Mouse (Mus musculus) heart, postnatal 0 days (tissue): ENCODE results near the gene Olfr554. TPM values are rescaled to one million over a fixed set of nuclear protein-coding genes. Genes with fewer than 3 reads are reported as not detected.
"Not testable (repeated sequence)": the region's sequence is repeated elsewhere in the genome, so short reads cannot be mapped to it uniquely, and the experiment has no call there.

Source experiments
- ATAC-seq: fragments of 200-750 bp; cut with Nextera tagmentation; 2 replicates; pipeline ENCODE4 v1.8.0; 2017; ENCODE audit warnings: low read depth, moderate number of reproducible peaks, moderate library complexity; ENCODE audit not compliant: insufficient read depth
- DNase-seq: peaks from one replicate; pipeline ENCODE4 v3.0.0-alpha.2; 2016; ENCODE audit warnings: low spot score
- H3K27ac ChIP-seq: fragments of 300-500 bp; sonication (generic); 2 replicates; pipeline ENCODE4 v1.5.1; 2014; ENCODE audit warnings: low read depth, mild to moderate bottlenecking
- H3K27me3 ChIP-seq: fragments of 300-500 bp; sonication (generic); 2 replicates; pipeline ENCODE4 v1.6.1; 2014; ENCODE audit warnings: low read length, mixed read lengths; ENCODE audit not compliant: control insufficient read depth, insufficient read depth
- H3K36me3 ChIP-seq: fragments of 300-500 bp; sonication (generic); replicated peaks from 2 replicates; pipeline ENCODE4 v1.6.1; 2014; ENCODE audit warnings: low read length, mixed read lengths; ENCODE audit not compliant: control insufficient read depth, insufficient read depth
- H3K4me1 ChIP-seq: fragments of 300-500 bp; sonication (generic); 2 replicates; pipeline ENCODE4 v1.6.1; 2014; ENCODE audit warnings: antibody characterized with exemption; ENCODE audit not compliant: control insufficient read depth, insufficient read depth
- H3K4me2 ChIP-seq: fragments of 300-500 bp; sonication (generic); 2 replicates; pipeline ENCODE4 v1.6.1; 2014; ENCODE audit warnings: low read depth, mild to moderate bottlenecking, low read length, moderate library complexity
- H3K4me3 ChIP-seq: fragments of 300-500 bp; sonication (generic); 2 replicates; pipeline ENCODE4 v1.5.1; 2014; ENCODE audit warnings: low read depth, low read length
- H3K9ac ChIP-seq: fragments of 300-500 bp; sonication (generic); replicated peaks from 2 replicates; pipeline ENCODE4 v1.6.1; 2014; ENCODE audit warnings: low read depth, low read length, mixed read lengths
- H3K9me3 ChIP-seq: fragments of 300-500 bp; sonication (generic); replicated peaks from 2 replicates; pipeline ENCODE4 v1.6.1; 2016; ENCODE audit warnings: low read length; ENCODE audit not compliant: control insufficient read depth
- CTCF ChIP-seq: IDR thresholded peaks from 2 replicates; pipeline ENCODE4 v1.5.1; 2016; ENCODE audit warnings: antibody characterized with exemption, control low read depth, low read depth
- EP300 ChIP-seq: IDR thresholded peaks from 2 replicates; pipeline ENCODE4 v1.6.1; 2016; ENCODE audit warnings: antibody characterized with exemption, low read depth
- WGBS: fragments of 180-500 bp; shearing (Covaris S2); extraction: QIAGEN DNeasy Blood & Tissue Kit; methylation state at CpG from one replicate; pipeline ENCODE4 v1.1.7; 2014; 5-methylcytosine and 5-hydroxymethylcytosine counted together
- polyA plus RNA-seq: library from polyadenylated mRNA; unstranded; fragments of >200 nt; fragmentation: Nextera tagmentation; extraction: Ambion mirVana; gene quantifications from 2 replicates; pipeline ENCODE4 v1.2.1, GENCODE M21; 2015
- total RNA-seq: library from RNA; depleted of rRNA; stranded (reverse); fragments of >200 nt; gene quantifications from 2 replicates; pipeline ENCODE4 v1.2.3, GENCODE M21; 2014; ENCODE audit warnings: low replicate concordance; rRNA removed

The Olfr554 gene
- not detected in 2 replicates for total RNA-seq
- not detected in 2 replicates for polyA plus RNA-seq

DNA sequence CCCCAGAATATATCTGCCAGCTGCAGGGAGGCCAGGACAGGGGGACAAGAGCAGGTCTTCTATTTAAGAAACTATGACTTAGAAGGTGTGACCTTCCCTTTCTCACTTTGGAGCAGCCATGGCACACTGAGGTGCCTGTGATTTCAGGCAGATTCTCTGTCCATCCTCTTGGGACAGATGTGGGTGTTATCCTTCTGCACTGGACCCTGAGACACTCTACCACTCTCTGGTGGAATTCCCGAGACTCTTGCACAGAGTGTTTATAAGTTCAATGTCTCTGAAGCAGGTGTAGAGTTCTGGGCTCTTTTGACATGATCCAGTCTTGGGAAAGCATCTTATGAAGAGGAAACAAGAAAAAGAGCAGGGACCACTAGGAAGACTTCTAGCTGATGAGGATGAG is at the start of gene Olfr554:
TSS of gene Olfr554 (plus strand) at position 301 of the 400 bp plus-strand sequence.
- no peaks in the 10 kb centered on the region for H3K4me1 ChIP-seq
- TF ChIP-seq CTCF, result no peak
- H3K9me3 ChIP-seq, result no peaks in the 10 kb centered on the region
- H3K27ac ChIP-seq, result no peak within 1 kb of the TSS
- DNase-seq, result no peak
- H3K9ac ChIP-seq, result no peak within 1 kb of the TSS
- no peaks in the 10 kb centered on the region for H3K27me3 ChIP-seq
- no peak for ATAC-seq
- no peaks in the 10 kb centered on the region for H3K36me3 ChIP-seq
- H3K4me2 ChIP-seq, result no peak within 1 kb of the TSS
- 68% methylated on average over 1 of the region's 1 CpGs for WGBS
- H3K4me3 ChIP-seq, result no peak within 1 kb of the TSS

- ATAC-seq (no peak), DNase-seq (no peak)
- Histone ChIP-seq H3K4me3 (no peak within 1 kb of the TSS), H3K9me3 (no peaks in the 10 kb centered on the region), H3K36me3 (no peaks in the 10 kb centered on the region), H3K27me3 (no peaks in the 10 kb centered on the region), H3K4me2 (no peak within 1 kb of the TSS), H3K27ac (no peak within 1 kb of the TSS), H3K4me1 (no peaks in the 10 kb centered on the region), H3K9ac (no peak within 1 kb of the TSS)
- TF ChIP-seq EP300 (no peak), CTCF (no peak)
- 87% methylated on average over 3 of the region's 3 CpGs for WGBS
Measured at GRCm38 (mm10) chr7:102591786-102592185, 46.4 kb upstream of the Olfr554 start, which contains the start of gene Olfr551. Gene Olfr551, minus strand, starts transcription at chr7:102591886.

GRCm38 (mm10) chr7:102597378-102598031 is 40.7 kb upstream of the Olfr554 start, which contains the start of gene Olfr552:
Gene Olfr552, plus strand, starts transcription at chr7:102597770.
- no peak within 1 kb of the TSS for H3K27ac ChIP-seq
- H3K36me3 ChIP-seq, result no peaks in the 10 kb centered on the region
- TF ChIP-seq EP300 (no peak), CTCF (no peak)
- 30% methylated on average over 1 of the region's 1 CpGs for WGBS
- no peaks in the 10 kb centered on the region for H3K4me1 ChIP-seq
- H3K27me3 ChIP-seq, result no peaks in the 10 kb centered on the region
- H3K9me3 ChIP-seq, result no peaks in the 10 kb centered on the region
- no peak within 1 kb of the TSS for H3K4me2 ChIP-seq
- ATAC-seq (no peak), DNase-seq (no peak)
- no peak within 1 kb of the TSS for H3K4me3 ChIP-seq
- no peak within 1 kb of the TSS for H3K9ac ChIP-seq

DNA sequence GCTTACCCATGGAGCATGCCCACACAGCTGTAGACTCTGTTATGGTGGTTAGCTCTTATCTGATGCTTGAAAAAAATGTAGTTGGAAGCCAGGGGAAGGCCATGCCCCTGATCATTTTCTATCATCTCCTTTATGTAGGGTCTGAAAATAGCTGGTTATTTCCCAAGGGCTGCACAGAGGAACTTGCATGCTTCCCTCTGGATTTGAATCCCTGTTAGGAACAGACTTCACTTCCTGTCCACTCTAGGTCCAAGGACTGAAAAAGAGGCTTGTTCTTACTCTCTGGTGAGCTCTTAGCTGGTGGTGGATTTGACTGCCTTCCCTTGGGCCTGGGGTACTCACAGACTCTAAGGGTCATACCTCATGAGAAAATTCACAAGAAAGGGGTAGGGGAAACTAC is 20.1 kb upstream of the Olfr554 start, which contains the start of gene Olfr553:
TSS of gene Olfr553 (minus strand) at position 101 of the 400 bp plus-strand sequence.
- no peaks in the 10 kb centered on the region for H3K9me3 ChIP-seq
- no peaks in the 10 kb centered on the region for H3K36me3 ChIP-seq
- TF ChIP-seq CTCF (no peak), EP300 (no peak)
- H3K9ac ChIP-seq, result no peak within 1 kb of the TSS
- H3K4me1 ChIP-seq, result no peaks in the 10 kb centered on the region
- H3K4me2 ChIP-seq, result no peak within 1 kb of the TSS
- H3K4me3 ChIP-seq, result no peak within 1 kb of the TSS
- no peaks in the 10 kb centered on the region for H3K27me3 ChIP-seq
- ATAC-seq, result no peak
- no peak for DNase-seq
- no peak within 1 kb of the TSS for H3K27ac ChIP-seq

- no peak for DNase-seq
- no peaks in the 10 kb centered on the region for H3K36me3 ChIP-seq
- no peak overlapping the region for H3K27ac ChIP-seq
- H3K4me1 ChIP-seq, result no peaks in the 10 kb centered on the region
- H3K4me2 ChIP-seq, result no peak overlapping the region
- no peak overlapping the region for H3K9ac ChIP-seq
- TF ChIP-seq CTCF (no peak), EP300 (no peak)
- no peak for ATAC-seq
- WGBS, result 19% methylated on average over 5 of the region's 5 CpGs
- no peaks in the 10 kb centered on the region for H3K9me3 ChIP-seq
- H3K27me3 ChIP-seq, result no peaks in the 10 kb centered on the region
- no peak overlapping the region for H3K4me3 ChIP-seq
Measured at GRCm38 (mm10) chr7:102619608-102620007, 18.6 kb upstream of the Olfr554 start.

GRCm38 (mm10) chr7:102620368-102620767 is 17.9 kb upstream of the Olfr554 start:
- not testable (repeated sequence) for ATAC-seq, H3K27me3 ChIP-seq, H3K9me3 ChIP-seq, H3K36me3 ChIP-seq, H3K4me1 ChIP-seq, H3K27ac ChIP-seq, H3K4me2 ChIP-seq, H3K9ac ChIP-seq, DNase-seq, H3K4me3 ChIP-seq
- 78% methylated on average over 17 of the region's 19 CpGs for WGBS
